Mouse (Mus musculus) CH12.LX (cell line): Measurements from ENCODE around the gene Man1a. TPM values are rescaled to one million over a fixed set of nuclear protein-coding genes. Genes with fewer than 3 reads are reported as not detected.
A peak's percentile ranks its signal among the peaks of the same experiment; 100 is the strongest.

Experiments
- DNase-seq: peaks from one replicate; pipeline ENCODE4 v3.0.0-alpha.2; 2013; ENCODE audit errors: extremely low read depth
- H3K27ac ChIP-seq: 2 replicates; pipeline ENCODE4 v1.5.1; 2012; ENCODE audit warnings: low read depth, mild to moderate bottlenecking, control low read depth, moderate library complexity; ENCODE audit not compliant: insufficient read depth
- H3K27me3 ChIP-seq: replicated peaks from 2 replicates; pipeline ENCODE3; 2012; ENCODE audit warnings: inconsistent platforms
- H3K36me3 ChIP-seq, 2 experiments: replicated peaks in 1 of 2; 2 replicates each; pipeline versions ENCODE3 to v1.6.1; 2012; ENCODE audit warnings: inconsistent platforms in 1 of 2, low read length in 1 of 2, mild to moderate bottlenecking in 1 of 2, mixed read lengths in 1 of 2, moderate library complexity in 1 of 2; ENCODE audit not compliant: control insufficient read depth in 1 of 2, insufficient read depth in 1 of 2
- H3K4me1 ChIP-seq, 2 experiments: 2 replicates each; pipeline ENCODE4 v1.6.1; 2012; ENCODE audit warnings: inconsistent platforms in 1 of 2, moderate library complexity in 1 of 2; ENCODE audit not compliant: insufficient read depth in 2 of 2, control insufficient read depth in 1 of 2
- H3K4me2 ChIP-seq: 2 replicates; pipeline ENCODE4 v1.6.1; 2012; ENCODE audit warnings: low read depth, mild to moderate bottlenecking, control low read depth; ENCODE audit not compliant: poor library complexity, insufficient read depth, severe bottlenecking
- H3K4me3 ChIP-seq, 3 experiments: fragments of 150-350 bp in 1 of 3; sonication (generic) in 1 of 3; replicated peaks in 1 of 3; 2 replicates each; pipeline versions ENCODE3 to v1.5.1; 2011 to 2012; ENCODE audit warnings: low read depth in 2 of 3, low read length in 2 of 3, mild to moderate bottlenecking in 2 of 3, moderate library complexity in 2 of 3, control low read depth in 1 of 3, improper control_type of control experiment in 1 of 3, inconsistent platforms in 1 of 3, mixed read lengths in 1 of 3; ENCODE audit not compliant: poor library complexity in 1 of 3
- H3K79me2 ChIP-seq: replicated peaks from 2 replicates; pipeline ENCODE4 v1.6.1; 2012; ENCODE audit warnings: mild to moderate bottlenecking, moderate library complexity; ENCODE audit not compliant: control insufficient read depth, poor library complexity, insufficient read depth, severe bottlenecking; ENCODE audit errors: extremely low read depth
- H3K9ac ChIP-seq: 2 replicates; pipeline ENCODE4 v1.6.1; 2012; ENCODE audit warnings: low read depth, mild to moderate bottlenecking, control low read depth, moderate library complexity; ENCODE audit not compliant: insufficient read depth
- H3K9me3 ChIP-seq: replicated peaks from 2 replicates; pipeline ENCODE3; 2012; ENCODE audit warnings: low read length, inconsistent platforms, mixed read lengths
- CHD1 ChIP-seq: IDR thresholded peaks from 2 replicates; pipeline ENCODE4 v1.6.1; 2012; ENCODE audit warnings: low read depth, low read length, improper control_type of control experiment, inconsistent platforms
- CHD2 ChIP-seq: IDR thresholded peaks from 2 replicates; pipeline ENCODE4 v1.6.1; 2011; ENCODE audit warnings: low read length, improper control_type of control experiment
- EP300 ChIP-seq: IDR thresholded peaks from 2 replicates; pipeline ENCODE4 v1.6.1; 2011; ENCODE audit warnings: low read length, improper control_type of control experiment
- JUND ChIP-seq: conservative IDR thresholded peaks from 2 replicates; pipeline ENCODE4 v1.6.1; 2011; ENCODE audit warnings: low read depth, low read length, improper control_type of control experiment
- MAFK ChIP-seq: IDR thresholded peaks from 2 replicates; pipeline ENCODE4 v1.6.1; 2011; ENCODE audit warnings: low read length, improper control_type of control experiment; ENCODE audit not compliant: insufficient replicate concordance
- MEF2A ChIP-seq: IDR thresholded peaks from 2 replicates; pipeline ENCODE4 v1.6.1; 2014; ENCODE audit warnings: low read depth, mild to moderate bottlenecking, inconsistent platforms, low read length, improper control_type of control experiment, borderline replicate concordance
- NELFE ChIP-seq: IDR thresholded peaks from 2 replicates; pipeline ENCODE4 v1.6.1; 2011; ENCODE audit warnings: low read depth, low read length, improper control_type of control experiment
- PAX5 ChIP-seq: IDR thresholded peaks from 2 replicates; pipeline ENCODE4 v1.6.1; 2012; ENCODE audit warnings: low read length, inconsistent platforms, mixed read lengths
- POLR2A ChIP-seq: IDR thresholded peaks from 2 replicates; pipeline ENCODE4 v1.6.1; 2011; ENCODE audit warnings: low read depth, mild to moderate bottlenecking, improper control_type of control experiment, low read length
- SIN3A ChIP-seq: IDR thresholded peaks from 2 replicates; pipeline ENCODE4 v1.6.1; 2012; ENCODE audit warnings: low read length, improper control_type of control experiment, inconsistent platforms
- ZC3H11A ChIP-seq: IDR thresholded peaks from 2 replicates; pipeline ENCODE4 v1.6.1; 2012; ENCODE audit warnings: low read depth, mild to moderate bottlenecking, inconsistent platforms, low read length, improper control_type of control experiment
- dilution Hi-C: fragments of 300-500 bp; cut with MboI; formaldehyde crosslinking; loops from 2 replicates; pipeline ENCODE4 v1.14.3; 2020; ENCODE audit warnings: low sequenced_read_pairs; ENCODE audit not compliant: extremely low pct_unique_long_range_greater_than_20kb, extremely low pct_ligation_motif_present
- in situ Hi-C: fragments of 300-500 bp; cut with MboI; formaldehyde crosslinking; loops from 3 replicates; pipeline ENCODE4 v1.14.3; 2019; ENCODE audit warnings: low sequenced_read_pairs, low pct_ligation_motif_present, low pct_unique_long_range_greater_than_20kb, mixed read lengths
- polyA plus RNA-seq: library from polyadenylated mRNA; unstranded; fragments of >175 nt; gene quantifications from 2 replicates; pipeline ENCODE4 v1.2.1, GENCODE M21; 2012; ENCODE audit warnings: low read depth; ENCODE audit not compliant: insufficient read length
- total RNA-seq, 2 experiments: library from RNA; depleted of rRNA; stranded (reverse); fragments of 300-350 nt in 1 of 2; fragments of >200 nt in 1 of 2; gene quantifications; 2 replicates each; pipeline ENCODE4 v1.2.3; 2012 to 2014

The Man1a gene
- total and polyA plus RNA-seq, 3 experiments, result 104 to 211 (median 191) TPM

DNA sequence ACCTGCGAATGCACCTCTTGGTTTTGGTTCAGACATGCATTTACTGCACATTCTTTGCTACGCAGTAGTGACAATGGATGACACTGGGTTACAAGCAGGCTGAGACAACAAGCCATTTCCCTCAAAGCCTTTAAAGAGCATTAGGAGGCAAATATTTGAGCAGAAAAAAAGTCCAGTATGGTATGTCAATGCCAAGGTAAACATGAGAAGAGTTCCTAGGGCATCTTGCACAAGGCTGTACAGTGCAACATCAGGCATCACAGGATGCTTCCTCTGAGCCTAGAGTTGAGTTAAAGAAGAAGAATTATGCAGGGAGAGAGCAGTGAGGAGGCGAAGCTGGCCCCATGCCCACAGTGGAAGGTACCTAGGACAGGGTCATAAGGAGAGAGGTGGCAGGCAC, 140.3 kb downstream of the Man1a start:
- no peak for DNase-seq
- Histone ChIP-seq H3K4me1 (peaks cover 3 to 21% of the 10 kb centered on the region in 2 experiments; a peak in 3 of 4 replicates), H3K9me3 (no peaks in the 10 kb centered on the region), H3K27me3 (no peaks in the 10 kb centered on the region), H3K4me3 (no peak overlapping the region), H3K79me2 (peaks cover 2% of the 10 kb centered on the region; the same call in 1 of the 2 replicates), H3K9ac (no peak overlapping the region), H3K4me2 (no peak overlapping the region), H3K36me3 (peaks cover 34 to 70% of the 10 kb centered on the region in 2 experiments), H3K27ac (no peak overlapping the region)
- in situ Hi-C loops, result no loop called here
- dilution Hi-C loops, result no loop called here
- no peak for TF ChIP-seq ZC3H11A
- no peak for TF ChIP-seq SIN3A
- no peak for TF ChIP-seq CHD2
- TF ChIP-seq MAFK, result no peak
- no peak for TF ChIP-seq JUND
- TF ChIP-seq MEF2A, result no peak

DNA sequence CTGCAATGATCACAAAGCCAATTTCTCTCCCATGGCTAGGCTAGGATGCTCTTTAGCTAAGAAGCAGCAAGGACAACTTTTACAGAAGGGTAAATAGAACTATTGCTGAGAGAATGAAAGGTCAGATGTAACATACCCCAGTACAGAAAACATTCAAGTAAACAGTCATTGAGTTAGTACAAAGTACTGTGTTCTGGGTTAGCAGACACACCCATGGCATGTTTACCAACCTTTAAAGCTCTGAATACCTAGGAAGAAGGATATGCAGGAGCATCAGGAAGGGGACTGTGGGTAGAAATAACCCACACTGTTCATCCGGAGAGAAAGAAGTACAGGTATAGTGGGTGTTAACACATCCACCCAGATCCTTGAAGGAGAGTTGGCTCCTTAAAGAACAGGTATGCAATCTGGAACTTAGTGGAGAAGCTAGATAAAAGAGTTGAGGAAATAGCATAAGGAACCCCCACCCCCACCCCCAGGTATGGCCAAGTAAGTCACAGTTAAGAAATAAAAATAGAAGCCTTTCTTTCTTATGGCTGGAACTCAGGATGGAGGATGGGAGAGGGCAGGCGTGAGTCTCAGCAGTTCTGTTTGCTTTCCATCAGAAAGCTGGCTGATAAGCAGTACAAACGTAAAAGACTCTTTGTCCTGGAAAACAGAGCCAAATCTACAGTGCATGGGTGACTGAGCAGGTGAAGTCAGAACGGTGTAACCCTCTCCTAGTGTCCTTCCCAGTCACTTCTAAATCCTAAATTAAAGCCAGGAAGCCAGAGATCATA, 146.5 kb downstream of the Man1a start:
- Histone ChIP-seq H3K27me3 (no peaks in the 10 kb centered on the region), H3K9ac (no peak overlapping the region)
- dilution Hi-C loops, result no loop called here
- TF ChIP-seq POLR2A (no peak), EP300 (no peak), PAX5 (no peak)
- TF ChIP-seq, all 38 proteins: peak for 0
- no peaks in the 10 kb centered on the region for H3K9me3 ChIP-seq
- H3K4me1 ChIP-seq, result peaks cover 12 to 37% of the 10 kb centered on the region in 2 experiments
- peaks cover 52 to 77% of the 10 kb centered on the region in 2 experiments for H3K36me3 ChIP-seq
- in situ Hi-C loops, result no loop called here
- DNase-seq, result no peak
- H3K27ac ChIP-seq, result no peak overlapping the region
- H3K4me2 ChIP-seq, result no peak overlapping the region
- no peak overlapping the region for H3K4me3 ChIP-seq
- H3K79me2 ChIP-seq, result no peaks in the 10 kb centered on the region; the same call in 1 of the 2 replicates

DNA sequence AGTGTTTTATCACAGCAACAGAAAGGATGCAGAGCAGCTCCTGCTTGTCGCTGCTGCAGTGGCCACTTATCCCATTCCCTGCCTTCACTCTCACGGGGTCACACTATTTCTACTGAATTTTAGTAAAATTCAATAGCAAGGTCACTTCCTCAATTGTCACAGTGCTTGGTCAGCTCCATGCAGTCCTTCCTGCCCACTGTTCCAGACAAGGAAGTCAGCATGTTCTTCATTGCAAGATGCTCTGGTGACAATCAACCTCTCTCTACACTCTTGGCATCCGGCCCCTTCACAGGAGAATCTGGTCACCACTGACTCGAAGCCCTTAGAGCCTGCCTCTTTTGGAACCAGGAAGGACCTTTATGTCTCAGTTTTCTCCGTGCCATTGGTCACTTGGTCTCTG, 148.5 kb downstream of the Man1a start:
- TF ChIP-seq EP300, result 0 out of 2 replicates have a peak, but pooled peaks have one; percentile 10
- TF ChIP-seq NELFE, result no peak
- no peak for TF ChIP-seq CHD1
- Histone ChIP-seq H3K27me3 (no peaks in the 10 kb centered on the region), H3K4me2 (no peak overlapping the region), H3K36me3 (peaks cover 48 to 78% of the 10 kb centered on the region in 2 experiments), H3K9me3 (no peaks in the 10 kb centered on the region), H3K4me3 (no peak overlapping the region), H3K79me2 (peaks cover 2% of the 10 kb centered on the region; the same call in 1 of the 2 replicates), H3K27ac (peak overlapping the region; percentile 27), H3K9ac (no peak overlapping the region), H3K4me1 (peaks cover 20 to 56% of the 10 kb centered on the region in 2 experiments)
- DNase-seq, result peak; percentile 20
- in situ Hi-C loops, result no loop called here
- dilution Hi-C loops, result no loop called here
